Mouse (Mus musculus) G1E (cell line): ENCODE results near the gene Prorsd1. TPM values are rescaled to one million over a fixed set of nuclear protein-coding genes. Genes with fewer than 3 reads are reported as not detected.

Source experiments
- ATAC-seq: 2 replicates; pipeline ENCODE4 v1.8.0; 2016; ENCODE audit warnings: mild to moderate bottlenecking; ENCODE audit not compliant: insufficient number of reproducible peaks, poor library complexity, low FRiP score, severe bottlenecking; ENCODE audit errors: extremely low read depth
- DNase-seq: peaks from one replicate; pipeline ENCODE4 v3.0.0; 2012; ENCODE audit warnings: low spot score
- H3K27me3 ChIP-seq: 2 replicates; pipeline ENCODE4 v1.6.1; 2012; ENCODE audit warnings: mild to moderate bottlenecking, low read length, inconsistent platforms; ENCODE audit not compliant: insufficient read depth
- H3K36me3 ChIP-seq: replicated peaks from 2 replicates; pipeline ENCODE3; 2012; ENCODE audit warnings: mild to moderate bottlenecking, inconsistent platforms
- H3K4me1 ChIP-seq: 2 replicates; pipeline ENCODE4 v1.6.1; 2012; ENCODE audit warnings: low read depth, low read length, inconsistent platforms, mixed read lengths; ENCODE audit not compliant: insufficient read depth
- H3K4me3 ChIP-seq: 2 replicates; pipeline ENCODE4 v1.5.1; 2012; ENCODE audit warnings: low read depth, mild to moderate bottlenecking, inconsistent platforms, low read length, moderate library complexity, mixed read lengths
- H3K9me3 ChIP-seq: replicated peaks from 2 replicates; pipeline ENCODE4 v1.6.1; 2012; ENCODE audit warnings: inconsistent platforms
- CTCF ChIP-seq: IDR thresholded peaks from 2 replicates; pipeline ENCODE4 v1.5.1; 2012; ENCODE audit warnings: low read depth, low read length, inconsistent platforms, mixed read lengths
- GATA1 ChIP-seq: IDR thresholded peaks from 2 replicates; pipeline ENCODE4 v1.6.1; 2012; ENCODE audit warnings: borderline replicate concordance, low read length, inconsistent platforms, mixed read lengths
- GATA2 ChIP-seq: IDR thresholded peaks from 2 replicates; pipeline ENCODE4 v1.6.1; 2012; ENCODE audit warnings: low read depth, low read length, inconsistent platforms, borderline replicate concordance
- POLR2AphosphoS5 ChIP-seq: IDR thresholded peaks from 2 replicates; pipeline ENCODE4 v1.6.1; 2012; ENCODE audit warnings: low read depth, low read length, inconsistent platforms; ENCODE audit not compliant: insufficient replicate concordance
- TAL1 ChIP-seq: conservative IDR thresholded peaks from 2 replicates; pipeline ENCODE4 v1.6.1; 2012; ENCODE audit warnings: low read depth, low read length, inconsistent platforms, mixed read lengths
- polyA plus RNA-seq: library from polyadenylated mRNA; stranded (reverse); fragments of >175 nt; gene quantifications from 2 replicates; pipeline ENCODE4 v1.2.3, GENCODE M21; 2012
- total RNA-seq, 2 experiments: library from RNA; stranded (forward) in 1 of 2; stranded (reverse) in 1 of 2; fragments of 200-1000 nt in 1 of 2; fragments of >200 nt in 1 of 2; fragmentation: Nextera tagmentation in 1 of 2; gene quantifications; 2 replicates each; pipeline ENCODE4 v1.2.3; 2014 to 2017

The Prorsd1 gene
- total RNA-seq (2014; fragmentation: Nextera tagmentation) (41.5 and 47.5 TPM in 2 replicates), total RNA-seq (2017) (129 and 135 TPM in 2 replicates), polyA plus RNA-seq (10.5 and 34.9 TPM in 2 replicates)

DNA sequence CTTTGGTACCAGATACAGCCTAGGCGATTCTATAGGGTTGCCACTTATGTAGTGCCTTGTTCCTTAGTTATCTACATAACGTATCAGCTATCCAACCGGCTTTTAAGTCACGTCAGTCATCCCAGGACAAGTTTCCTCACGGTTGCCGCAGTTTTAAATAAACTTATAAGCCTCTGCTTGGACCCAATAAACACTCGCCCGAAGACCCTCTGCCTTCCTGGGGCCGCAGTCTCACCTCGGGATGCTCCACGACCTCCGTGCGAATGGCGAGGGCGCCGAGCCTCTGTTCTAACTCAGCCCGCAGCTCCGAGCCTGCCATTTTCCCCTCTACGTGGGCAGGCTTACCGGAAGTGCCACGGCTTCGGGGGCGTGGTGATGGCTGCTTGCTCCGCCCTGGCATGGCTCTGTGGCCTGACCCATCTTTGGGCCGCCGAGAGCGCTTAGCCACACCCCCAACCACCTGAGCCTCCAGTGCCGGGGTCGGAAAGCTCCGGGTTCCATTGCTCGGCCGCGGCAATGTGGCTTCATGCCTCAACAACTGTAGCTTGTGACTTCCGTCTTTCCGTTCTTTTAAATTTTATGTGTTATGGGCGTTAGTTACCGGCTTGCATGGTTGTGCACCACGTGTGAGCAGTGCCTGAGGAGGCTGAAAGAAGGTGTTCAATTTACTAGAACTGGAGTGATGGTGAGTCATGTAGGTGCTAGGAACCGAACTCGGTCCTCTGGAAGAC lies at the start of gene Prorsd1:
Gene Prorsd1 (minus strand): TSS at position 352 of the 731 bp plus-strand sequence.
- ATAC-seq = peak; percentile 98
- Histone ChIP-seq H3K9me3 (no peaks in the 10 kb centered on the region), H3K4me1 (peaks cover 31% of the 10 kb centered on the region), H3K4me3 (peak within 1 kb of the TSS; percentile 80), H3K36me3 (peaks cover 26% of the 10 kb centered on the region), H3K27me3 (no peaks in the 10 kb centered on the region)
- no peak for TF ChIP-seq GATA1
- TF ChIP-seq GATA2 = no peak
- TF ChIP-seq CTCF = no peak
- TF ChIP-seq TAL1 = no peak
- TF ChIP-seq POLR2AphosphoS5 = no peak
- DNase-seq = peak; percentile 82

DNA sequence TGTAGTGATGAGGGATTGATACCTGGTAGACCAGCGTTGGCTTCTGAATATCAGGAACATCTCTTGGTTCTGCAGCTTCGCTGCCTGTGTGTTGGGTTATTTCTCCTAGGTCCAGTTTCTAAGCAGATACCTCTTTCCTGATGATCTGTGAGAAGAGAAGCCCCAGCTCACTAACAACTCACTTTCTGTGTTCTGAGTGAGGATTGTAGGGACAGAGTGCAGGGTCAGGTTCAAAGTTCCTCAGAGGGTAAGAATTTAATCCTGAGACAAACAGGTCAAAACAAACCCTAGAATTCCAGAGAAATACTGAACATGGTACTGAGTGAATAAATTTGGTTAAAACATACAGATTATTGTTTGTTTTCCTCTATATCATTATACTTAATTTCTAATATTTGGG lies 48.6 kb upstream of the Prorsd1 start:
- TF ChIP-seq CTCF (no peak), GATA2 (no peak), POLR2AphosphoS5 (no peak), GATA1 (no peak)
- no peak overlapping the region for H3K4me3 ChIP-seq
- DNase-seq = no peak

DNA sequence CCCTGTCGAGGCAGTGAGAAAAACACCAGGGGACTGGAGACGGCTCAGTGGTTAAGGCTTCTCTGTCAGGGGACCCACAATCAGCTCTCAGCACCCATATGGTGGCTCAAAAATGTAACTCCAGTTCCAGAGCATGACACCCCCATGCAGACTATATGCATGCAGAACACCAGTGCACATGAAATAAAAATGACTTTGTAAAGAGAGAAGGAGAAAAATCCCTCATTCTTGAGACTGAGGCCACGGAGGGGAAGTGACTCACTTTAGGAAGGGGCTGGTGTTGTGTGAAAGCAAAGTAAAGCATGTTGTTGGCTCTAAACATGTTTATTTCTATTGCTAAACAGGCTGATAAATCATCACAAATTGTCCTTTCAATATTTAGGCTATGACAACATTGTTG lies 46.2 kb upstream of the Prorsd1 start:
- TF ChIP-seq GATA2 = no peak
- TF ChIP-seq CTCF = no peak
- no peak for TF ChIP-seq TAL1
- TF ChIP-seq POLR2AphosphoS5 = no peak
- no peak for TF ChIP-seq GATA1

More for the DNA sequence above, 48.6 kb upstream of the Prorsd1 start:
- no peaks in the 10 kb centered on the region for H3K4me1 ChIP-seq
- no peaks in the 10 kb centered on the region for H3K9me3 ChIP-seq
- H3K36me3 ChIP-seq = no peaks in the 10 kb centered on the region
- peaks cover 5% of the 10 kb centered on the region for H3K27me3 ChIP-seq
- no peak for ATAC-seq

DNA sequence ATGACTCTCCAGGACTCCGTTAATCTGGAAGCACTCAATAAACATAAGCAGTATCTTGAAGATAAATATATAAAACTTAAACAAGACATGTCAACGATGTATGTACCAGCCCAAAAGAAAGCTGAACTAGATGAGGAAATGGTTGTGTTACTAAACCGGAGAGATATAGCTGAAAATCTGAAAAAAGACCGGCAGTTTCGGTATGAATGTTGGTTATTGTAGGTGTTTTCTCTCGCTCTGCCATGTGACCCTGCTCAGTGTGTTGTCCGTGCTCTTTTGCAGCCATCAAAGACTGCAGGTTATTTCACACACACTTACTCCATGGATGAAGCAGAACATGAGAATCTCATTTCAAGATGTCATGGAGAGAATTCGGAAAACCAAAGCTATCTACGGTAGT lies 45.6 kb upstream of the Prorsd1 start:
- DNase-seq (no peak), ATAC-seq (no peak)
- no peaks in the 10 kb centered on the region for H3K9me3 ChIP-seq
- H3K36me3 ChIP-seq = no peaks in the 10 kb centered on the region
- H3K27me3 ChIP-seq = peaks cover 5% of the 10 kb centered on the region
- TF ChIP-seq POLR2AphosphoS5 = no peak
- no peak for TF ChIP-seq TAL1
- TF ChIP-seq GATA1 = no peak
- no peak for TF ChIP-seq GATA2
- no peak for TF ChIP-seq CTCF
- H3K4me3 ChIP-seq = no peak overlapping the region
- H3K4me1 ChIP-seq = no peaks in the 10 kb centered on the region

More for the DNA sequence above, 46.2 kb upstream of the Prorsd1 start:
- Histone ChIP-seq H3K9me3 (no peaks in the 10 kb centered on the region), H3K4me3 (no peak overlapping the region), H3K27me3 (peaks cover 5% of the 10 kb centered on the region), H3K4me1 (no peaks in the 10 kb centered on the region), H3K36me3 (no peaks in the 10 kb centered on the region)
- DNase-seq (no peak), ATAC-seq (no peak)

DNA sequence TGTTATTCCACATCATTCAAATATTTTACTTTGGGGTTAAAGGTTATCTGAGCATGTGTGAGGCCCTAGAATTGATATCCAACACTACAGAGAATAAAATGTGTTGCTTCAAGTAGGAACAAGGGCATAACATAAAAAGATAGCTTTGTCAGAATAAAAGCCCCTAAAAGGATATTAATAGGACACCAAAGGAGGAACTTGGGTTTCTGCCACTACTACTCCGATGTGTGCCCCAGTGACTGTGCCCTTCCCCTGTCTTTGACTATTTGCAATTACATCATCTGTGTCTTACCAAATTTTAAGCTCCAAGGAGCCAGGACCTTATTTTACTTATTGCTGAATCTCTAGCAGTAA lies 34.6 kb upstream of the Prorsd1 start:
- TF ChIP-seq CTCF (no peak), POLR2AphosphoS5 (no peak), GATA1 (no peak), GATA2 (no peak), TAL1 (no peak)
- H3K4me3 ChIP-seq = no peak overlapping the region
- no peak for ATAC-seq

DNA sequence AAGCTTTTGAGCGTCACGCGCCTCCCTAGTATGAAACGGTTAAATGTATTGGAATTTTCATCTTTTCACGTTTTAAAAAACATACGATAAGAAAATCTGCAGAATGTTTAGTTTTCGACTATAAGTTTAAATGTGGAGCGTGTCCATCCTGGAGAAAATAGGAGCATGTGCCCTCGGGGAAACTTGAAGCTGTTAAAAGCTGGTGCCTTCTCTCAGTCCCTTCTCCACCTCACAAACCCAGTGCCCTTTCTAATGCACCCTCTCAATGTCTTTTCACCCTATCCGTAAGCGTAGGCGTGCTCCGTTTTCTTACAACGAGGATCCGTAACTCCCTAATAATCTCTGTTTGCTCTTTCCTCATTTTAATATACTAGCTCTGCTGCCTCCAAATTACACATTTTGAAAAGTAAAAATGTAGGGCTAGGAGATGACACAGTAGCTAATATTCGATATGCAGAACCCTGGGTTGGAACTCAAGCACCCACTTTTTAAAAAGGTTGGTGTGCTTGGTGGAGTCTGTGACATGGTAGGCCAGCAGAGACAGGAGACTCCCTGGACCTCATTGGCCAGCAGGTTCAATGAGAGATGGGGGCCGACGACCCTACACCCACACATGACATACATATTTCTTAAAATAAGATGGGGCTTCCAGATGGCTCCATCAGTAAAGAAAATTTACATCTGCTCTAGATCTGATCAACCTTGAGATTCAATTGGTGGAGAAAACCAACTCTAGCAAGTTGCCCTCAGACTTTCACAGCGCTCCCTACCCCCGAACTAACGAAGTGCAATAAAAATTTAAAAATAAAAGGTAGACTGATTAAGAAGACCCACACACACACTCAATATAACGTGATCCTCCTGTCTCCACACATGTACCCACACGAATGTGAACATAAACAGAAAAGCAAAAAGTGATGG lies 33.9 kb upstream of the Prorsd1 start:
- Histone ChIP-seq H3K27me3 (no peaks in the 10 kb centered on the region), H3K4me3 (peak overlapping the region; percentile 74), H3K4me1 (peaks cover 27% of the 10 kb centered on the region), H3K9me3 (no peaks in the 10 kb centered on the region), H3K36me3 (peaks cover 28% of the 10 kb centered on the region)
- no peak for ATAC-seq
- no peak for DNase-seq
- no peak for TF ChIP-seq CTCF
- no peak for TF ChIP-seq GATA1
- no peak for TF ChIP-seq GATA2
- TF ChIP-seq TAL1 = no peak
- TF ChIP-seq POLR2AphosphoS5 = no peak

More for the DNA sequence above, 34.6 kb upstream of the Prorsd1 start:
- peaks cover 22% of the 10 kb centered on the region for H3K36me3 ChIP-seq
- H3K27me3 ChIP-seq = no peaks in the 10 kb centered on the region
- H3K4me1 ChIP-seq = peaks cover 23% of the 10 kb centered on the region
- no peaks in the 10 kb centered on the region for H3K9me3 ChIP-seq
- peak; percentile 45 for DNase-seq
